Mouse (Mus musculus) left cerebral cortex, adult 11 months (tissue): ENCODE measurements around the gene Kdm6a.

Experiments
- DNase-seq: peaks from one replicate; pipeline ENCODE4 v3.0.0; 2022; ENCODE audit warnings: low spot score

The Kdm6a gene

DNA sequence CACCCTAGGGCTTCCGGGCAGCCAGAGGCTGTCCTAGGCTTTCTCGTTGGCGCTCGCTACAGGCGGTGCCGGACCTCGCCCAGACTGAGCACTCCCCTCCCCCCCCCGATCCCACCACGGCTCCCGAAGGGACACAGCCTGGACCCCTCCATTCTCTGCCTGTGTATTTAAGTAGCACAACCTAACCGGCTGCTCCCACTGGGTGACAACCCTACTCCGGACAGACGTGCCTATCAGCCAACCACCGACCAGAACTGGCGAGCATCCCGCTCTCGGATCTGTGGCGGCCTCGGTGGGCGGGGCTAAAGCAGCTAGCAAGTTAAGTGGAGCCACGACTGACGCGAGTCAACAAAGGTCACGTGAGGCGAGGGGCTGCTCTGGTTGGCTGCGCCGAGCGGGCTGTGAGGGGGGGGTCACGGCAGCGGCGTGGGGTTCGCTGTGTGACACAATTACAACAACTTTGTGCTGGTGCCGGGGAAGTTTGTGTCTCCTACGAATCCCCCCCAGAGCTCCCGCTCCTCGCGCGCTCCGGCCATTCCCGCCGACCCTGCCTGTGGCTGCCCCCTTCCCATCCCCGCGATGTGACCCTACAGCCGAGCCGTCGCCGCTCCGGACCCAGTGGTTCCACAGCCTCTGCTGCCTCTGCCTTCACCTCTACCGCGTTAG is at the start of gene Kdm6a:
Kdm6a (plus strand) TSS at position 384 of the 666 bp plus-strand sequence.
- DNase-seq, result peak; percentile 97

DNA sequence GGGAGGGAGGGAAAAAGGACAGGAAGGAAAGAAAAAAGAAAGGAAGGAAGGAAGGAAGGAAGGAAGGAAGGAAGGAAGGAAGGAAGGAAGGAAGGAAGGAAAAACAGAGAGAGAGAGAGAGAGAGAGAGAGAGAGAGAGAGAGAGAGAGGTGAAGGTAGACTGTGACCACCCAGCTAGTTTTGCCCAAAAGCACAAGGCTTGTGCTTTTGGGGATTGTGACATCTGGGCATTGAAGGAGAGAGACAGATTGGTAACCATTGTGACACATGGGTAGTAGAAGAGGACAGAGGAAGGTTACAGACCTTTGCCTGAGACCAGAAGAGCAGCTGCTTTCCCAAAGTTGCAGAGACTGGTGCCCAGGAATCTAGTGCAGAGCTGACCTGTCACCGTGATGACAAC is 16.8 kb upstream of the Kdm6a start, which contains the start of gene Dusp21:
Dusp21 (plus strand) TSS at position 301 of the 400 bp plus-strand sequence.
- no peak for DNase-seq

DNA sequence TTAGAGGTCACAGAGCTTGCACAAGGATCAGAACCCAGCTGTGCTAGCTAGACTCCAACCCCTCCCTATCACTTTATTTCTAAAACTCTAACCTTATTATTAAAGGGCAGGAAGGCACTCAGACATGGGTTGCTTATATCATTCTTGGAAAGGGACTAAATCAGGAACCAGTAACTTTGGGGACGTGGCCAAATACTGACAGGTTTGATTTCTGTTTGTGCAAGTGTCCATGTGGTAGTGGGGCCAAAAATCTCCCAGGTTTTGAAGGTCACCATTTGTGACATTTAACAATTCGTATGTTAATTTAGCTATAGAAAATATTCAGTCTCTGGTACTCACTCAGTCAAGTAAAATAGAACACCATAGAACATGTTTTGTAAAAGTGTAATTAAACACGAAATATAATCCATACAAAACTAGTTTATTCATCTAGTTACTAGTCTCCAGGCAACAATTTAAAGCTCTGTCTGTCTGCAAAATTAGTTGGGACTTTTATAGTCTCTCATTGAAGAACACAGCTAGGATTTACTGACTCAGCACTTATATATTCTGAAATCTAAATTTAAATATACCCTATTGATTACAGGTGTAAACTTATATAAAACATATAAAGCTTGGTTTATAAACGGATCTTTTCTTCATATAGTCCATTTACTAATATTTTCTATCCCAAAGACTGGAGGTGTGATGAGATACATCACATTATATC is 1.5 kb upstream of the Kdm6a start:
- no peak for DNase-seq

DNA sequence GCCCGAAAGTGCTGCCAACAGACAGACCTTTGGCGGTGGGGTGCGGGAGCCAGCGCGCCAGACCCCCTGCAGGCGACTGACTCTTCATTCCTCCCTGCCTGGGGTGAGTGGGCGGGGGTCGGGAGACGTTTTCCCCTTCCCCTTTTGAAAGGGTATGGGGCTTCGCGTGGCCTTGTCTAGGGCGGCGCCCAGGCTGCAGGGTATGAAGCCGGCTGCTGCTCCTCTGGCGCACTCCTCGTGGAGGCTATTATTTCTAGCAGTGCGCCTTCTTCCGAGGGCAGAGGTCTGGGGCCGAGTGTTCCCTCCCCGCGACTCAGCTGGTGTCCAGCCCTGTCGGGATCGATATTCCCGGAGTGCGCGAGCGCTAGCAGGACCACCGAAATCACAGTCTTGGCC is 581 bp upstream of the Kdm6a start:
- no peak for DNase-seq

DNA sequence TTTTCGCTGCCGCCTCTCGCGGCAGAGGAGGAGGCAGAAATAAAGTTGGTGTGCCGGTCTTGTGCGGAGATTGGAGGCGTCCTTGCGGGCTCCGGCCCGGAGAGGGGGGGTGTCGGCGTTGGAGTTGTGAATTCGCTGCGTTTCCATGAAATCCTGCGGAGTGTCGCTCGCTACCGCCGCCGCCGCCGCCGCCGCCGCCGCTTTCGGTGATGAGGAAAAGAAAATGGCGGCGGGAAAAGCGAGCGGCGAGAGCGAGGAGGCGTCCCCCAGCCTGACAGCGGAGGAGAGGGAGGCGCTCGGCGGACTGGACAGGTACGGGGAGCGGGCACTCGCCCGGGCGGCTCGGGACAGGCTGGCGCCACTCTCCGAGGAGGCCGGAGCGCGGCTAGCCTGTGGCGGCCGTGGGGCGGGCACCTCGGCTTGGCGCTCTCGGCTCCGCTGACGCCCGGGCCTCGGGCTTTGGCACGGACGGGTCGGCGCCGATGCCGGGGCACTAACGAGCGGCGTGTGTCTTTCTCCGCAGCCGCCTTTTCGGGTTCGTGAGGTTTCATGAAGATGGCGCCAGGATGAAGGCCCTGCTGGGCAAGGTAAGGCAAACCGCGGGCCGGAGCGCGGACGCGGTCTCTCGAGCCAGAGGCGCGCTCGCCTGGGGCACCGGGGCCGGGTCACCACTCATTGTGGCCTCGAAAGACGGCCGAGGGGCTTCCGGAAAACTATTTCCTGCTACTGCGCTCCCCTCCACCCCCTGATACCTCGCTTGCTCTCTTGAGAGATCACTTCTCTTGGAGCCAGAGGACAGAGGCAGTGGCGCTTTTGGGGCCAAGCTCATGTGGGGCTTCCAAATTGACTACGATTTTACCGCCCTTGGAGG is 721 bp downstream of the Kdm6a start:
- no peak for DNase-seq

DNA sequence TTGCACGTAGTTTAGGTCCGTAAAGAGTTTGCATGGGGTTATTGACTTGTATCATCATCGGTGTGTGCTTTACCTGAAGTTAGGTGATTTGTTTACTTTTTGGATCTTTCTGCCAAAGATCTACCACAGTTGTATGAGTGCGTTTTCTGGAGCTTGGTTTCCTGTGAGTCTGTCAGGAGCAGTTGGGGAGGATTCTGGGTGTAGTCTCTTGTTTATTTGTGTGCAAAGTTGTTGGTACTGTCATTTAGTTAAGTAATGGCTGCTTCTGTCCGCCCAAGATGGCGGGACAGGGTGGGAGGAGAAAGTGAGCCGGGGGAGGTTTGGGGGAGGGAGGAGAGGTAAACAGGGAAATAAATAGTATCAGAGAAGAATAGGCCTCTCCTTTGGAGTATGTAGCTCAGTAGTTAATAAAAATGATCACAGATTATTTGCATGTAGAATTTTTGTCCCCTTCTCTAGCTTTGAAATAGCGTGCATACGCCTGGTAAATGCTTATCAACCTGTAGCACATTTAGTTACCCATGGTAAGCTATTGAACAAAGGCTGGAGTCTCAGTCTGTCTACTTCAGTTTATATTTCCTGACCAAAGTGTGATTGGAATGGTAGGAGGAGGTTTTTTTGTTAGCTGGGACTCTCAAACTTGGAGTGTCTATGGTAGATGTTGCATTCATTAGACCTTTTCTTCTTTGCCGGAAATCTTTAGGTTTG is 1.7 kb downstream of the Kdm6a start:
- DNase-seq, result no peak

DNA sequence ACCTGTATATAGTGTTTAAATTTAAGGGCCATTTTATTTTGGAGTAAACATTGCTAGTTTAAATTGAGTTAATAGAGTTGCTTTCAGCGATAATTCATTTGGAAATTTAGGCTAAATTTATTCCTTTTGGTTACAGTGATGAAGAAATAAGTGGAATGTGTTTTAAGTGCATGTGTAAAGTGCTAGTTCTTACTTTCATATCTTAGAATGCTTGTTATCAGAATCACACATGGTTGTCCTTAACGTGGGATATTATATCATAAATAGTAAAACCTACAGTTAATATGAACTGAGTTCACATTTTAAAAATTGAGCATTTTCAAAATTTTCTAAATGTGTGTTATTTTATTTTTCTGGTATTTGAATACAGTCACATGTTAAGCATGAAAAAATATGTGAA is 2.7 kb downstream of the Kdm6a start:
- DNase-seq, result no peak

DNA sequence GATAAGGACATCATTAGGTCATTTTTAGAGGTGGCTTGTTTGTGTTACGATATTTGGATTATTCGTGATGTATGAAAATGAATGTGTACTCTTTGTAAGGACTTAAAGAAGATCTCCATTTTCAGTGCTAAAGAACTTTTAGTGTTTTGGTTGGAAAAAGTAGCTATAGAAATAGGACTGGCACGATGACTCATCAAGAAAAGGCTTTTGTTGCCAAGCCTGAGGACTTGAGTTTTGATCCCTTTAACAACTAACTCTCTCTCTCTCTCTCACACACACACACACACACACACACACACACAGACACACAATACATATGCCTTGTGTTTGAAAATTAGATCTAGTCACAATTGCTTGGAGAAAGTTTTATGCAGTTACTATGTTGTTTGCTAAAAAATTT is 4.6 kb downstream of the Kdm6a start:
- no peak for DNase-seq

DNA sequence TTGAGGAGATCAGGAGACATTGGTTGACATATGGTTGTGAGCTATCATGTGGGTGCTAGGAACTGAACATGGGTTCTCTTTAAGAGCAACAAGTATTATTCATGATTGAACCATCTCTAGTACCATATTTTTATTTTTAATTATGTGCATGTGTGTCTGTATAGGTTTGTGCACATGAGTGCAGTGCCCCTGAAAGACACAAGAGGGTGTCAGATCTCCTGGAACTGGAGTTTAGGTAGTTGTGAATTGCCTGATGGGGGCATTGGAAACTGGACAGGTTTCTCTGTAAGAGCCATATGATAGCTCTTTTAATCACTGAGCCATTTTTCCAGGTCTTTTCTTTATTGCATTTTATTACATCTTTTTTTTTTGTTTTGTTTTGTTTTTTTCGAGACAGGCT is 6.6 kb downstream of the Kdm6a start:
- no peak for DNase-seq

DNA sequence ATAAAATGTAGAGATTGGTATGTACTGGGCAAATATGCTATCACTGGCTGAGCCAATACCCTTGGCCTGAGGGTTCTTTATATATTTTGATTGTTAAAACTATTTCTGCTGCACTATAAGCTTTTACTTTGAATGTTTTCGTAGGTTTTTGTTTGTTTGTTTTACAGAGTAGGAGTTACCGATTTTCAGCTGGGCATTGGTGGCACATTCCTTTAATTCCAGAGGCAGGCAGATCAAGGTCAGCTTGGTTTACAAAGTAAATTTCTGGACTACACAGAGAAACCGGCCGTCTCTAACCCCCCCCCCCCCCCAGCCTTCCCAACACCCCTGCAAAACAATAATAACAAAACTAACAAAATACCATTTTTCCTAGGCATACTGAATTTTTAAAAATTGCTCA is 12.5 kb downstream of the Kdm6a start:
- no peak for DNase-seq

DNA sequence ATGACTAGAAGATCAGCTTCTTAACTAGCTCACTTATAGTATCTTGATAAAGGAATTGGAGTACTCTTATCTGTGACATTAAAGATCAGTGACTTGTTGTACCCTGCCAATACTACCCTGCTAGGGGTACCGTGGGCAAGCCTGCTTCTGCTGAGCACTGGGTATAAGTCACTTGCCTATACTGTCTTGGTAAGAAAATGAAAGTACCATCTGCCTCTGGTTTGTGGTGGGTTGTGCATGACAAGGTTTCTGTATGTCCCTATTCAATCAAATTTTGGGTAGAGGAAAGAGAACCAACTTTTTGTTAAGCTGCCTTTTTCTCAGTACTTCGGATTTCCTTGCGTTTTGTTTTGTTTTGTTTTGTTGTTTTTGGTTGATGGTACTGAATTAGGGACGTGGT is 15.4 kb downstream of the Kdm6a start:
- DNase-seq, result no peak

DNA sequence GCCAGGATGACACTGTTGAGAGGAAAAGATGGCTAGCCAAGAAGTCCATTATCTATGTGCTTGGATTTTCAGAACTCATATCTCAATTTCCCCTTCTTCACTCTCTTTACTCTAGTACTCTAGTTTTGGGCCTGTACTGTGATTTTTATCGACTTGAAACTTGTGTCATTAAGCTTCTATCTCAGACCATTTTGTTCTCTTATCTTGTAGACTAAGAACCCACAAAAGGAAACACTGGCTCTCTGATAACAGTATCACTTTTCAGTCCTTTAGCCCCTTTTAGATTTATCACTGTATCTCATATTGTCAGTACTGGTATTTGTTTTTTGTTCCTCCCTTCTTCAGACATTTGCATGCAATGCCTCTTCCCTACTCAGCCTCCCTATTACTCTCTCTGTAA is 17.1 kb downstream of the Kdm6a start:
- DNase-seq, result no peak

DNA sequence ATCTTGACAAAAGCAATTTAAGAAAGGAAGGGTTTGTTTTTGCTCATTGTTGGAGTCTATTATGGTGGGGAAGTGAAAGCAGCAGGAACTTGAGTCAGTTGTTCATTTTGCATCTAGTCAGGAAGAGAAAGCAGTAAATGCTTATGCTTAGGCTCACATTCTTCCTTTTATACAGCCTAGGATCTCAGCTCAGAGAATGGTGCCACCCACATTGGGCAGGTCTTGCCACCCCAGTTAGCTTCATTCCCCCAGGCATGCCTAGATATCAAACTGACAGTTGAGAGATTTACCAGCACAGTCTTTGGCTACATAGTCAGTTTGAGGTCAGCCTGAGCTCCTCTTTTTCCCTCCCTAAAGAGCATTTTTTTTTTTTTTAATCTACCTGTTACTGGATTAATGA is 24.8 kb downstream of the Kdm6a start:
- DNase-seq, result no peak

DNA sequence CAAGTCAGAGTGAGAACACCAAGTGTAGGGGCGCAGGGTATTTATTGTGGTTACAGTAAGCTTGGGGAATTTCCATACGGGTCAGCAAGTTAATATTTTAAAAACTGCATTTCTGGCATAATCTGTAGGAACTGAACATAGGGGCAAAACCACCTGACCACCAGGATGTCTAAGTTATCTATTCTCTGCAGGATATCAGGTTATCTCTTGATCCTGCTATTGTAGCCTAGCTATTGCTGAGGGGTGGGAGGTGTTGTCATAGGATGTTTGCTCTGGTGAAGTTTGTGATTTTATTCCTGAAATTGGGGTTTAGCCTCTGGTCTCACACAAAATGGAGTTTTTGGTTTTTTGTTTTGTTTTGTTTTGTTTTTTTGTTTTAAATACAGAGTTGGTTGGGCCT is 25.9 kb downstream of the Kdm6a start:
- DNase-seq, result no peak

DNA sequence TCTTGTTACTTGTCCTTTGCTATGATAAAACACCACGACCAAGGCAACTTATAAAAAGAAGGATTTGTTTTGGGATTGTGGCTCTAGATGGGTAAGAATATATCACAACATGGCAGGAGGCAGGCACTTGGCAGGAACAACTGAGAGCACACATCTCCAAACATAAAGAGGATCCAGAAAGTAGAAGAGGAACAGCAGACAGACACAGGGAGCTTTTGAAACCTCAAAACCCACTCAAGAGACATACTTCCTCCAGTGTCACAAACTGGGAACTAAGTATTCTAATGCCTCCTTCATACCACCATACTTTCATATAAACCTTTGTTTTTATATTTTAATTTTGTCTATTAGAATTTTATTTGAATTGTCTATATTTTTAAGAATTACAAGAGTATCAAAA is 77.2 kb downstream of the Kdm6a start:
- no peak for DNase-seq

DNA sequence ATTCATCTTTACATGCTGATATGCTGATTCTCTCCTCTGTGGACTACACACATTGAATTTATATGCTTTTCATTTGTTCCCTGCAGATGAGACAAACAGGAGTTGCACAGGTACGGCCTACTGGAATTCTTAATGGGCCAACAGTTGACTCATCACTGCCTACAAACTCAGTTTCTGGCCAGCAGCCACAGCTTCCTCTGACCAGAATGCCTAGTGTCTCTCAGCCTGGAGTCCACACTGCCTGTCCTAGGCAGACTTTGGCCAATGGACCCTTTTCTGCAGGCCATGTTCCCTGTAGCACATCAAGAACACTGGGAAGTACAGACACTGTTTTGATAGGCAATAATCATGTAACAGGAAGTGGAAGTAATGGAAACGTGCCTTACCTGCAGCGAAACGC is 88.2 kb downstream of the Kdm6a start:
- DNase-seq, result no peak

DNA sequence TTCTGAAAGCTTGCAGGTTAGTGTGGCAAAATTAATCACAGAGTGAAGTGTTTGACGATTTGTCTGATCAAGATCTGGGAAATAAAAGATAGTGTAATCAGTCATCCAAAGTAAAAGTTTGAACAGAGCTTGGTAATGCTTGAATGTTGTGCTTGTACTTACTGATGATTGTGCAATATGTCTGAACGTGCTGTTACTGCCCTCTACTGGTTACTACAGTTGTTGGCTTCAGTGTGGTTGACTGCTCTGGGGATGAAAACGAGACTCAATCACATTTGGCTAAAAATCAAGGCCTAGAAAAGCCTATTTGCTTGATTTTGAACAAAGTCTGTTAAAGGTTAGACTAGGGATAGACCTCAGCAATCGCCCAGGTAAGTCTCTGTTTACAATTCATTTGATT is 92.4 kb downstream of the Kdm6a start:
- peak; percentile 46 for DNase-seq

DNA sequence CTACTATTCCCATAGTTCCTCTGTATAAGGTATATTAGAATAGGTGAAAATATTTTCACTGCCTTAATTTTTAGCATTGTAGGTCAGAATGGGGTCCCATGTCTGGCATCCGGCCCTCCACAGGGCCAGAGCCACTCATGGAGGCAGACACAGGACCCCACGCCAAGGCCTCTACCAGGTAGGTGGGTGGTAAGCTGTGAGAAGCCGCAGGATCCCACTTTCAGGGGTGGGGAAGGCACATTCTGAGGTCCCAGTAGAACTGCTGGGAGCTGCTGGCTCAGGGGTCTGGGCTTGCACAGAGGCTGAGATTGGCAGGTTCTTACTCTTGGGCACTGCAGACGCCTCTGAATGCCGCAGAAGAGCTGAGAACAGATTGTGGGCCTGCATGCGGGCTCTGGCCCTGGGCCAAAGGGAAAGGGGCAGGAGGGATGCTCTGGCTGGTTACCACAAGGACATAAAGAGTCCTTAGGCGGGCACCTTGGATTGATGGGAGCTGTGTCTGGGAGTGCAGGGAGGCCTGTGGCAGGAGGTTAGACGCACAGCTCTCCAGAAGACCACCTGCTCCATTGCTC is 95.9 kb downstream of the Kdm6a start:
- no peak for DNase-seq

DNA sequence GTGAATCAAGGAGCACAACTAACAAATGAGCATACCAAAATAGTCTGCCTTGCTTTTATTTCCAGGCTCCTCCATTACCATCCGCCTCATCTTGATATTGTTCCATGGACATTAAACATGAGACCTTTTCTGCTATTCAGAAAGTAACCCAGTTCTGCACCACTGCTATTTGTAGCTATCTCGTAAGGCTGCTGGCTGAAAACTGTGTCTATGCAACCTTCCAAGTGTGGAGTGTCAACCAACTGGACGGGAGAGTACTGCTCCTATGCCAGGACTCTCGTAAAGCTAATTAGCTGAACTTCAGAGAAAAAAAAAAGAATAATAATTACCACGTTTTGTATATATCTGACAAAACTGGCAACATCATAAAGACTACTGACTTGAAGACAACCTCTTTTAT is 116.2 kb downstream of the Kdm6a start:
- no peak for DNase-seq

DNA sequence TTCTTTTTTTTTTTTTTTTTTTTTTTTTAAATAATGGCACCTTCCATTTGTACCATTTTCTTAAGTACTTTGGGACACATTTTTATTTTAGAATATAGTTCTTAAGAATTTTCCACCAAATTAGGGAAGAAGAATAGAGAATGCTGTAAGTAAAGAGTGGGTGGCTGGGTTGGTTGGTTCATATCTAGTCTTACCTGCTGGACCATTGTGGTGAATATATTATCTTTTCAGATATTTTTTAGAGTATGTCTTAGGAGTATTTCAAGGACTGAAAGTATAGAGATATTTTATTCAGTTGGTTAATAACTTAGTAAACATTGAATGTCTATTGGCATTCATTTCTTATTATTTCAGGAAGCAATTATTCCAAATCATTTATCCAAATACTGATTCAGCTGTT is 117.8 kb downstream of the Kdm6a start:
- no peak for DNase-seq
